Mouse (Mus musculus): ENCODE results near the gene Ccr8. TPM values are rescaled to one million over a fixed set of nuclear protein-coding genes. Genes with fewer than 3 reads are reported as not detected.

Ccr8 gene
- polyA plus RNA-seq, 1 experiment from 2014 or later, result not detected

- no peaks in the 10 kb centered on the region for H3K9me3 ChIP-seq
Observed at GRCm38 (mm10) chr9:120140652-120141051, 48.7 kb downstream of the Ccr8 start.

GRCm38 (mm10) chr9:120144474-120144873 is 52.6 kb downstream of the Ccr8 start:
- Histone ChIP-seq H3K36me3 (no peaks in the 10 kb centered on the region), H3K9ac (no peak overlapping the region), H3K9me3 (no peaks in the 10 kb centered on the region), H3K4me3 (no peak overlapping the region), H3K27ac (replicated peaks) (no peak overlapping the region), H3K4me2 (no peak overlapping the region), H3K4me1 (replicated peaks) (no peaks in the 10 kb centered on the region), H3K27me3 (no peaks in the 10 kb centered on the region)
- ATAC-seq (ENCODE audit: low read depth), result no peak
- 91% methylated on average over 13 of the region's 13 CpGs for WGBS

More at GRCm38 (mm10) chr9:120140652-120141051, 48.7 kb downstream of the Ccr8 start:
- H3K27me3 ChIP-seq, result no peaks in the 10 kb centered on the region
- no peak overlapping the region for H3K27ac ChIP-seq (replicated peaks)
- no peak overlapping the region for H3K9ac ChIP-seq
- WGBS, result 13% methylated on average over 4 of the region's 4 CpGs
- no peak overlapping the region for H3K4me2 ChIP-seq
- no peak overlapping the region for H3K4me3 ChIP-seq
- no peaks in the 10 kb centered on the region for H3K36me3 ChIP-seq
- no peak for ATAC-seq (ENCODE audit: low read depth)
- H3K4me1 ChIP-seq (replicated peaks), result no peaks in the 10 kb centered on the region

Other genes with a start within 250 kb of the Ccr8 start
- gene Wdr48, start 197.2 kb upstream of the Ccr8 start, polyA plus RNA-seq (2015; fragmentation: Nextera tagmentation; extraction: Ambion mirVana), result 56.6 and 63.6 TPM in 2 replicates
- gene Gorasp1, start 154.5 kb upstream of the Ccr8 start, polyA plus RNA-seq (2015; fragmentation: Nextera tagmentation; extraction: Ambion mirVana), result 20.9 and 22.9 TPM in 2 replicates
- 0.36 and 0.39 TPM in 2 replicates for gene Ttc21a, start 154.5 kb upstream of the Ccr8 start, polyA plus RNA-seq (2015; fragmentation: Nextera tagmentation; extraction: Ambion mirVana)
- 1.0 and 1.8 TPM in 2 replicates for gene Csrnp1, start 107.5 kb upstream of the Ccr8 start, polyA plus RNA-seq (2015; fragmentation: Nextera tagmentation; extraction: Ambion mirVana)
- gene Xirp1, start 68.5 kb upstream of the Ccr8 start, polyA plus RNA-seq (2015; fragmentation: Nextera tagmentation; extraction: Ambion mirVana), result 0.06 and 0.17 TPM in 2 replicates
- gene Cx3cr1, start 22.2 kb upstream of the Ccr8 start, polyA plus RNA-seq (2015; fragmentation: Nextera tagmentation; extraction: Ambion mirVana), result 11.4 and 11.9 TPM in 2 replicates
- gene Slc25a38, start 18.3 kb downstream of the Ccr8 start, polyA plus RNA-seq (2015; fragmentation: Nextera tagmentation; extraction: Ambion mirVana), result 37.5 and 38.9 TPM in 2 replicates
- 806 and 866 TPM in 2 replicates for gene Rpsa, start 35.6 kb downstream of the Ccr8 start, polyA plus RNA-seq (2015; fragmentation: Nextera tagmentation; extraction: Ambion mirVana)
- 0.10 and 0.11 TPM in 2 replicates for gene Mobp, start 57.6 kb downstream of the Ccr8 start, polyA plus RNA-seq (2015; fragmentation: Nextera tagmentation; extraction: Ambion mirVana)
- 3.6 and 4.5 TPM in 2 replicates for gene Myrip, start 209.4 kb downstream of the Ccr8 start, polyA plus RNA-seq (2015; fragmentation: Nextera tagmentation; extraction: Ambion mirVana)